Mouse (Mus musculus) ovary, adult 18-20 months (tissue): ENCODE results near the gene Tfec.
A peak's percentile ranks its signal among the peaks of the same experiment; 100 is the strongest.

Experiments used
- DNase-seq: peaks from one replicate; pipeline ENCODE4 v3.0.0; 2022; ENCODE audit warnings: low spot score, mixed read lengths

The Tfec gene

GRCm38 (mm10) chr6:16898251-16898862 lies at the start of gene Tfec:
TSS of gene Tfec (minus strand) at chr6:16898441.
- DNase-seq, result no peak

DNA sequence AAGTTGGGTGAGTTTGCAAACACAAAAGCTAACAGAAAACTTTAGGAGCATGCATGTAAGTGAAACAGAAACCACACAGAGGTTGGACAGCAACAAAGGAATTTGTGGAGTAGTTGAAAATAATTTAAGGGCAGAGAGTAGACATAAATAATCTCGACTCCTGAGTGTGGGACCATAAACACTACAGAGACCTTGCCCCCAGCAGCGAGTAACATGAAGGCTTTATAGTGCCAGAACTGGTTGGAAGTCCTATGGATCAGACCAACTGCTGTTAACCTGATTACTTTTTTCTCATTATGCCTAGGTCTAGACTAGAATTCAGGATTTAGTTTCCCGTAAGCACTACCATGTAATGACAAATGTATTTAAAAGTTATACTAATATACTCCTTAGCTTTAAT lies 49.6 kb upstream of the Tfec start:
- DNase-seq, result no peak

DNA sequence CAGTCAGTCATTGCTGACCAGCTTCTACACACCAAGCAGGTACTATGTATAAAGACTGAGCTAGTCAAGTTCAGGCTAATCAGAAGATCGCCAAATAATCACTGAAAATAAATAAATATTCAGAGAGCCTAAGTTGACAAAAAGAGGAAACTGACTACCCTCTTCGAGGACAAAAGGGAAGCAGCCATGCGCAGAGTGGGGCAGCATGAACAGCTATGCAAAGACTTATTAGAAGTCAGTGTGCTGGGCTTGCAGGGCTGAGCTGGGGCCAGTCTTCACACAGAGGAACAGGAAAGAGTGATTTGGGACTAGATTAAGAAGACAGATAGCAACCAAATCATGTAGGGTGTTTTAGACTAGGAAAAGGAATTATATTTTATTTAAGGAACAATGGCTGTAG lies 45.3 kb upstream of the Tfec start:
- no peak for DNase-seq

DNA sequence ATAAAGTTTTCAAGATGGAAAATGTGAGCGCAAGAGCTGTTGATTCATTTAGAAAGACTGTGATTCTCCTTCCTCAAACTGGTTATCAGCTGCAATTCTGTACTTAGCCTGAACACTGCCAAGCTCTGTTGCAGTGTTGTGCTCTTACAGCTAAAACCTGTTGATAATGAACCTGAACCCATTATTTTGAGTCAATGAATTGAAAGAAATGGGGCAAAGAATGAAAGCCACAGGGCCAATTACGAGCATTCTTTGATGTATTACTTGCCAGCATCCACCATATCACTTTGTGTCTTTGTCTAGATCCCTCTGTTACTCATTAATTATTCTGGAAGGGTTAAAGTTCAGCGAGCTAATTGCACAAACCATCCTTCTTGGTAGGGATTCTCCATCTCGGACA lies 44.2 kb upstream of the Tfec start:
- DNase-seq, result no peak

GRCm38 (mm10) chr6:16931059-16931458 lies 32.8 kb upstream of the Tfec start:
- DNase-seq, result no peak

DNA sequence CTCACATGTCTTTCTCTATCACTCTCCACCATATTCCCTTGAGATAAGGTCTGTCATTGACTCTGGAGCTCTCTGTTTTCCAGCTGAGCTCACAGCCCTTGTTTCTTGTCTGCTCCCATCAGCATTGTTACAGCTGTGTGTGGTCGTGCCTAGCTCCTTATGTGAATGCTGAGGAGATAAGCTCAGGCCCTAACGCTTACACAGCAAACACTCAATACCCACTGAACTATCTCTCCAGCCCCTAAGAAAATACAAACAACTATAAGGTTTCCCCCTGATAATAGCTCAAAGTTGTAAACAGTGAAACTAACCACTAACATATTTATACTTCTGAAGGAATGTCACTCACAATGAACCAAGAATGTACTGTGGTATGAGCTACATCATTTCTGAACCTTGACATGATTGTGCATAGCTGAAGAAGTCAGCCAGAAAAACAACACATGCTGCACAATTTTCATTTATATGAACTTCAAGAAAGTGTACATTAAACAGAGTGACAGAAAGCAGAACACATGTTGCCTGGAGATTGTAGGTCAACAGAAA lies 21.9 kb upstream of the Tfec start:
- no peak for DNase-seq

DNA sequence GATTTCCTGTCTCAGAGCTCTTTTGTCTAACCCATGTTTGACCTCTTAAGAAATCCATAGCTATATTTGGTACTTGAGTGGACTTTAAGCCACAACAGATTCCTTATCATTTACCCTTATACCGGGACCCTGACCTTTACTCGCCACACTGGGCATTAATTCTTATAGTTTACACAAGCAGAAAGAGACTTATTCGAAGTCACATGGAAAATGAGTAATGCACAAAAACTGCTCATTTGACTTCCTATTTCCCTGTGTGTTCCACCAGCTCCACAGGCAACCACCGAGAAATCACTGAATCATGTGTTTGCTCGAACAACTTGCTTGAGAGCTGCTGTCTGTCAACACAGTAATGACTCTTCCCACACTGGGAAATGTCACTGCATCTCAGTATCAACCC lies 6.4 kb downstream of the Tfec start:
- no peak for DNase-seq

GRCm38 (mm10) chr6:16883537-16884307 lies 14.5 kb downstream of the Tfec start:
- no peak for DNase-seq

DNA sequence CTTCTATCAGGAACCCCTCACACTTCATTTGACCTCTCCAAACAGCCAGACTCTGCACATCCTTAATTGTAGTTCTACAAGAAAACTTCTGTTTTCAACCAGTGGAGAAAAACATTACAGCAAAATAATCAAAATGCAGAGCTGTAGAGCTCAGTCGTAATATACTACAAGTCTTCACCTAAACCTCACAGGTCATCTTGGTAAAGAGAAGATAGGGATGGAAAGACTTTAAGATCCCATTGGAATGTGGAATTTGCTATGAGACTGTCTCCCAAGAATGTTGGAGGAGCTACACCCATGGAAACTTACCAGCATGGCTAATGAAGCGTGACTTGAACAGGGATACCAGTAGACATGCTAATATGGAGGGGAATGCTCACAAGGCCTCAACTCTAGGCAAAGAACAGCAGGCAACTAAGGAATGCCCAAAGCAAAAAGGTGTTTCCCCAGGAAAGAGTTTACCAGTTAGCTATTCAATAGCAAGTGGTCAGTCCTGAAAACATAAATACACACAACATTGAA lies 24.2 kb downstream of the Tfec start:
- no peak for DNase-seq

DNA sequence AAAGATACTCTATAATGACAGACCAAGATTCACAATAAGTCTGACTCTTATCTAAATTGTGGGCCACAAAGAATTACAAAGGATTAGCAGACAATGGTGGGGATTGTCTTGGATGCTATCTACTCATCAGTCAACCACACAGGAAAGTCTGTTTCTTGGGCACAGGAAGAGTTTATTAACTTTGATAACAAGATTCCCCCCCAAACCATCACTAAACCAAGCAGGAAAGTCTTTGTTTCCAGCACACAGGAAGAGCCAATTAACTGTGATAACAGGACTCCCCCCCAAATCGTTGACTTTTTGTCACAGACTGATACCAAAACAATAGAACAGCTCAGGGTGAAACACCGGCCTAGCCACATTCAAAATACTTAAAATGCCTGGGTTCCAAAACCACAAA lies 28.2 kb downstream of the Tfec start:
- no peak for DNase-seq

DNA sequence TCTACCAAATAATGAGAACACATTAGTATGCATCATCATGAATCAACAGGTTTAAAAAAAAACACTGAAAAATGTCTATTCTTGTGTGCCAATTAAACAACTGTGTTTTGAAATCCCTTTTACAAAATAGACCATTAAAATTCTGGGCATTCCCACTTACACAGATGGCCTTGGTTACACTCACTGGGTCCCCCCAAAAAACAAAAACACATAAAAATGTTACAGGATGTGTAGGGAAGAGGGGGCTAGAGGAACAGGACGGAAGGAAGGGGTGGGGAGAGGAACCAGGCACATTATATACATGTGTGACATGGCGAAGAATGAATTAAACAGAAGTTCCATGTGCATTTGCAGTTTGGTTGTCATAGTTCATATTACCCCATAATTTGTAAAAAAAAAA lies 29.9 kb downstream of the Tfec start:
- DNase-seq, result no peak

- DNase-seq, result no peak
Observed at GRCm38 (mm10) chr6:16862753-16863508, 35.3 kb downstream of the Tfec start.

GRCm38 (mm10) chr6:16862050-16862449 lies 36.2 kb downstream of the Tfec start:
- DNase-seq, result no peak

DNA sequence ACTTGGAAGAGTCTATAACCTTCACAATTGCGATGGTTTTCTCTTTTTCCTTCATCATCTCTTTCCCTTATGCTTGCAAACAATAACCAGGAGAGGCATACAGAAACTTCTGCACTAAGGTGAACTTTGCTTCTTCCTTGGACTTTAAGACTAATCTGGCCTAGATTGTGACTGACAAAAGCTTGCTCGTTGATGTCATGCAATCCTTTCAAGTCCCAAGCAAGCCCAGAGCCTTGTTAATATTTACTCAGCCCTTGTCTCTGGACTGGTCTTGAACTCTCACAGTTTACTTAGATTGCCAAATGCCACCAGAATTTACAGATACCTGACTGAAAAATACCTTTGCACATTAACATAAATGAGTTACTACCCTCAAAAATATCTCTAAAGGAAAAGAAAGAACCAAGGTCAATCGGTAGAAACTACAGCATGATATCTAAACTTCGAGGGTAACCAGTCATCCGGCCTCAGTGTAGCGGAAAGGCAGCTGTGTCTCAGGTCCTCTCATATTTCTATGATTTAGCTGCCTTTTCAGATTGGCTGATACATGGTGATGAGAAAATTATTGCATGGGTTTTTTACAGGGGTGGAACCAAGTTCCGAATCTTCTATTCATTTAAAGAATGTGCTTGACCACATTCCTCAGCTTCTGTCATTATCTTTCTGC lies 42.2 kb downstream of the Tfec start:
- no peak for DNase-seq

DNA sequence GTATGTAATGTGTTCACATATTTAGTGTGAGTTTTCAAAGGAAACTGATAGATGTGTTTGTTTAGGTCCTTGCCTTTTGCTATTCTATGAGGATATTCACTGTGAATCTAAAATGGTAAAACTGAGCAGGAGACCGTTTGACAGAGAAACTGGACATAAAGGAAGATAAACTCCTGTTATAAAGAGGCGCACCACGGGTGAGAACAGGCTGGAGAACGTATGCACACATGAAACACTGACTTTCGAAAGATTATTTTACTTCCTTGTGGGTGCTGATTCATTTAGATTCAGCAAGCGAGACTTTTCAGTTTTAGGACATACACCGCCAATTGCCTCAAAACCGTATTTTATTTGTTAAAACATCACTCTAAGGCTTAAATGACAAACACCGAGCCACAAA lies 43.3 kb downstream of the Tfec start:
- no peak for DNase-seq

GRCm38 (mm10) chr6:16846521-16846920 lies 51.7 kb downstream of the Tfec start:
- DNase-seq, result no peak

- no peak for DNase-seq
Observed at GRCm38 (mm10) chr6:16835631-16836030, 62.6 kb downstream of the Tfec start.

DNA sequence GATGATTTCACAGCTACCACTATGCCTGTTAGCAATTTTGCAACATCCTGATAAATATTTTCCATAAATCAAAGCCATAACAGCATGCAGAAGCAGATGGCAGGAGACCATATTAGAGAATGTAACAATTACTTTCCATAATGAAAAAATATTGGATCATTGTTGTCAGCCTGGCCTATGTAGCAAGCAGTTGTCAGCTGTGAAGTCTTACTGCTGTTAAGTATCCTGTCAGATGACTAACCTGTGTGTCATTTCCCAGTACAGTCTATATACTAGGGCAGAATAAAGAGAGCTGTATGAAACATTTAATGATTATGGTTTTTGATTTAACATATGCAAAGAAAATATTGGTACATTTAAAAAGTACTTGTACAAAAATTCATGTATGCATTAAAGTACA lies 69.9 kb downstream of the Tfec start:
- DNase-seq, result no peak

DNA sequence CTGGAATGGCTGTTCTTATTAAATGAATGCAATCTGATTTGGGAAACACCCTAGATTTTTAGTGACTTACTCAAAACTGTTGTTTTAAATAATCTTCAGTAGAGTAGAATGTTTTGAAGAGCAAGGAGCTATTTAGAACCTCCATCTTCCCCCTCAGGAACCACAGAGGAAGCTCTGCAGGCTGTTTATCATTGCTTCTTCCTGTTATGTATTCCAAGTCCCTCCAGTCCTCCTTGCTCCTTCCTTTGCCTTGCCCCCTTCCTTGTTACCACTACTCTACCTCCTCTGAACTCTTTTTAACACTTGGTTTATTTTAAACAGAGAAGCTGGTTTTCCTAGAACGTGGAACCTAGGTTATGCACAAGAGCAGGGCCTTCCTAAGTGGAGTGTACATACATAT lies 76.3 kb downstream of the Tfec start:
- DNase-seq, result no peak

DNA sequence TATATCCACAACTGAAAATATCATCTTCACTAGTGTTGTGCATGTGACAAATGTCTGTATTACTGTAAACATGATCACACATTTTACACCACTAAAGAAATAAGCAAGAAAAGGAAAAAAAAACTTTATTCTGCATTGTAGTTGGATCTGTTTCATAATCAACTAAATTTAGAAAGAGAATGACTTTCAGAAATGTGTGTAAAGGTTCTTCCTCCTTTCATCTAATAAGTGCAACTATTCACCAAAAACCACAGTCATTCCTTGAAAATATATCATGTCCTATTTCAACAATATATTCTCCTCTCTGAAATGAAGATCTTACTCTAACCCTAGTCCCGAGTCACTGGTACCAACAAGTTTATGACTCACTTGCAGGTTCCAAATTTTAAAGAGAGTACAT lies 91.9 kb downstream of the Tfec start:
- DNase-seq, result no peak

DNA sequence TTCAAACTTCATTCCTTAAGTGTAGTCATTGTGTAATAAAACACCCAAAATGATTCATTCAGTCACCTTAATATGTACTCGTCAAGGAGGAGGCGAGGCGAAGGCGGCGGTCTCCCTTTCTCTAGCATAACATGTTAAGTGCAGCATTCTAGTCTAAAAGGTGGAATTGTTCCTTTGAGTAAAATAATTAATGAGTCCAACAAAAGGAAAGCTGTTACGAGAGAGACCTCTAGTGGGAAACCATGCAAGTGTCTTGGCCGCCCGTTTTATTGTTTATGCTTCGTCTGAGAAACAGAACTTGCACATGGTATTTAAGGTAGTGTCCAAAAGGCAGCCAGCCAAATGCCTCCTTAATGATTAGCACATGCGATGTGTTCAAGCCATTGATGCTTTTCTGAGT lies 100.6 kb downstream of the Tfec start:
- peak; percentile 1 for DNase-seq

DNA sequence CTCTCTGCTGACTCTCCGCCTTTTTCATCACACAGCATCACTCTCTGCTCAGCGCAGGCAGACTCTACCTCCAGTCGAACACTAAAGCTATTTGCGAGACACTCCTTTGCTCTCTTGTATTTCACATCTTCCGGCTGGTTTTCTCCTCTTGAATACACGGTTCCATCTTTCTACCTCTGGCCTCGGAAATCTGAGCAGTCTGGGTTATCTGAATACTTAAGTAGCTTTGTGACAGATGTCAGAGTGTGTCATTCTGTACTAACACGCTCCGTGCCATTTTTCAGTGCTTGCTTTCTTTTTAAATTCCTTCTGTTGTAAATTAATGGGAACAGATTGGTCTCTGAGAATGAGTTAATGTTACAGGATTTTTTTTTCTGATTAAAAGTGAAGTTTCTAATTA lies 101.3 kb downstream of the Tfec start:
- no peak for DNase-seq
